Mouse (Mus musculus): ENCODE measurements at regions not wholly inside any gene's neighbourhood (a gene's known extent, or its start where the extent isn't known, plus 50 kb on each side); places are given as distances from the start of the nearest gene placed in this dataset.
A peak's percentile ranks its signal among the peaks of the same experiment; 100 is the strongest.

DNA sequence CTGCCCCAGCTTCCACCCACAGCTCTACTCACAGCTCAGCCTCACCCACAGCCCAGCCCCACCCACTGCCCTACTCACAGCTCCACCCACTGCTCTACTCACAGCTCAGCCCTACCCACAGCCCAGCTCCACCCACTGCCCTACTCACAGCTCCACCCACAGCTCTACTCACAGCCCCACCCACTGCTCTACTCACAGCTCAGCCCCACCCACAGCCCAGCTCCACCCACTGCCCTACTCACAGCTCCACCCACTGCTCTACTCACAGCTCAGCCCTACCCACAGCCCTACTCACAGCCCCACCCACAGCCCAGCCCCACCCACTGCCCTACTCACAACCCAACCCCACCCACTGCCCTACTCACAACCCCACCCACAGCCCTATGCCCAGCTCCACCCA lies 56.5 kb upstream of the Phox2b start:
- no peak for DNase-seq (ENCODE audit: low spot score in 2 of 2)
- intact Hi-C loops (cut with DNase I) = no loop called here

DNA sequence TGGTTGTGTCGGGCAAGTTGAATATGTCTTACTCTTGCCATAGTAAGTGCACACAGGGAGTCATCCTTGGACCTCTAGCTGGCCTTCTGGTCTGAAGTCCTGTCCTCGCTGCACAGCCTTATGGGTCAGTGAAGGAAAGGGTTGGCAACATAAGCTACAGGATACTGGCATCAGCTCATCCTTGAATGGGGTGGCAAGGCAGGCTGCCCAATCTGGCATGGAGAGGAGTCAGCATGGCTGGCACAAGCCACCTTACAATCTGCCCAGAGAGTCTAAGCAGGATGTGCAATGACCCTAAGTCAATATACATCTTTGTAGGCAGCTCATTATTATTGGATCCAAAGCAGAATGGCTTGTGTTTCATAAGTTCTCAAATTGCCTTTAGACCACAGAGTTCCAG lies 57.8 kb upstream of the Phox2b start:
- no peak for DNase-seq (ENCODE audit: low spot score in 2 of 2)
- intact Hi-C loops (cut with DNase I) = no loop called here

DNA sequence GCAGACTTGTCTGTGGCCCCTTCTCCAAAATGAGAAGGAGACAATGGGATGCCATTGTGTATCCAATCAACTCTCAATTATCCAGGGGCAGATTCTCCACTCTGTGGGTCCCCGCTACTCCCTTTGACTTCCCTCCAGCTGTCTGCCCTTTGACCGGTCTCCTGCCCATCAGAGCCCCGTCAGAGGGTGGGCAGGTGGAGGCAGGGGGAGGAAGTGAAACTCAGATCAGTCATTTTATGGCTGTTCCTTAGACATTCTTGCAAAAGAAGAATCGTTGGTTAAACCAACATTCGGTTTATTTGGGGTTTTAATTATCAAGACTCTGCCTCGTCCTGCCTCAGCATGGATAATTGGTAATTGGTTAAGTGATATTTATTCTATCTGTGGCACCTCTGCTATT lies 77.7 kb upstream of the Phox2b start:
- intact Hi-C loops (cut with DNase I) = no loop called here
- no peak for DNase-seq (ENCODE audit: low spot score in 2 of 2)

DNA sequence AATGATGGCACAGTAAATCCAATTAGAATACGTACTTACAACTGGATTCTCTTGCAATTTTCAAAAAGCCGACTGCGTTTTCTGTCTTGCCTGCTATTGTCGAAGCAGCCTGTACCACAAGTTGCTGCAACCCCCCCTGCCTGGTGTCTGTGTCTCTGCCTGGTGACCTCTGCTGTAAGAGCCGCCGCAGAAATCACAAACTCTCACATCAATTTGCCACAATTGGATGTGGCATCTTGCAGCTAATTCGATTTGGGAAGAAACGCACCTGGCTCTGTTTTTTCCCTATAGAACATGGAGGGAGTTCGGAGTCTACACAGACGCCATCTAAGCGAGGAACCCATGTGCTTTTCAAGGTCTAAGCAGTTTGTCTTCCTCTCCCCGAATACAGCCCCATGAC lies 80.1 kb upstream of the Phox2b start:
- intact Hi-C loops (cut with DNase I) = no loop called here
- DNase-seq (ENCODE audit: low spot score in 2 of 2) = no peak

DNA sequence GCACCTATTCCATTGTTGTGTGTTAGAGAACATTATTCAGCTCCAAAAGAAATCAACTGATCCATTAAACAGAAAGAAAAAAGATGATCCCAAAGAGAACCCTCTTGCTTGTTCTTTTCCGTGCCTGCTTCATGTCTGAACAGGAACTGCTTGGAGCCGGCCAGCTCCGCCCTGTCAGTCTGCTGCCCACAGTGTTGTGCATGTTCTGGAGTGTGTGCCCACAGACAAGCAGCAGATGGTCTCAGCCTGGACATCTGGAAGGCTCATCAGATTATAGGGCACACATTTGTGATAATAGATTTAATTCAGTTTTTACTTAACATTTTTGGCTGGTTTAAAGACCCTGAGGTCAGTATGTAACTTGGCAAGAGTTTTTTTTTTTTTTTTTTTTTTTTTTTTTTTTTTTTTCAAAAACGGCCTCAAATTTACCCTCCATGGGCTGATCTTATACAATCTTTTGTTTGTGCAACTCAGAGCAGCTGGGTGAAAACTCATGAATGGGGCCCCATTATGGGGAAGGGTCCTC lies 70.9 kb upstream of the Tmem33 start:
- intact Hi-C loops (cut with DNase I) = no loop called here
- peak; percentile 37 to 47 for DNase-seq (ENCODE audit: low spot score in 2 of 2)

DNA sequence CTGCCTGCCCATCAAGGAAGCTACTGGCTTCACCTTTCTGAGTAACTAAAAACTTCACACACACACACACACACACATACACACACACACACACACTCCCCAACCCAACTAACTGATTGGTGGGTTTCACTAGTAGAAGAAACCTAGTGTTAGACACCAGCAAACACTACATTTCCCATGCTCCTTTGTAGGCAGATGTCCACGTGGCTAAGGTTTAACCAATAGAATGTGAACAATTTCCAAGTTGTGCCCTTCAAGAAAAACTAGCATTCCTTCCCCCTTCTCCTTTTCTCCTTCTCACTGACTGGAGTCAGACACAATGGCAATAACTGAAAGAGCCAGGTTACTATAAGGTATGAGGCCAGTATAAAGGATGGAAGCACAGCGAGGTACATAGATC lies 66.3 kb upstream of the Tmem33 start:
- intact Hi-C loops (cut with DNase I) = no loop called here
- DNase-seq (ENCODE audit: low spot score in 2 of 2) = no peak

DNA sequence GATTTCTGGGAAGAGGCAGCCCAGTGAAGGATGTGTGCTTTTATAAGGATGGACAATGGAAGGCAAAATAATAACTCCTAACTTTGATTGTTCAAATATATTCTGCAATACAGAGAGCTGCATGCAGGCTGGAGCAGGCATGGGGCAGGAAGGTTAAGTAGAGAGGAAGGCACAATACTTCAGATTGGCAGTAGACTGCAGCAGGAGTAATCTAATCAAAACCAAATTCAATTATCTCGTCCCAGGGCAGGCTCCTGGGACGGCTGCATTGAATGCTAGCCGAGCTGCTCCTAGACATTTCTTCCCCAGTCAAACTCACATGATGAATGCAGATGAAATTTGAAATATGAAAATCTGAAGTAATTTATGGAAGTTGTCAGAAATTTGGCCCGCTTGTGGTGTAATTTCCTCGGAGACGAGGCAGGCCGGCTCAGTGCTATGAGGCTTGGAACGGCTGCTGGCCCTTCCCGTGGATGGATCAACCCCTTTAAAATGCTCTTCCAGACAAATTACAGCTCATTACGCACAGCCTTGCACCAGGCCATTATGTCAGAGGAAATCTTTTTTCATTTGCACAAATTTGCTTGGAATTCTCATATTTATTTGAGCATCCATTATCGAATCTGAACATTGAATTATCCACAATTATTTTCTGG lies 55.2 kb upstream of the Tmem33 start:
- no peak for DNase-seq (ENCODE audit: low spot score in 2 of 2)
- intact Hi-C loops (cut with DNase I) = no loop called here
